8 mouse cellular contexts compared by ENCODE assay signal in genomic region chr6:48840973-48841625, GRCm38 (mm10). TPM values are rescaled to one million over a fixed set of nuclear protein-coding genes. Genes with fewer than 3 reads are reported as not detected.
DNase-seq lines count a peak whose midpoint lies in the region; ATAC-seq and TF ChIP-seq lines count a peak whose summit lies in the region.

Gene Tmem176b, minus strand, starts transcription at chr6:48841496.

- no peaks in the 10 kb centered on the region for H3K9me3 ChIP-seq in forebrain, embryonic 12.5 days
- H3K9me3 ChIP-seq in heart, embryonic 15.5 days (replicated peaks), result no peaks in the 10 kb centered on the region
- no peaks in the 10 kb centered on the region for H3K9me3 ChIP-seq in liver, embryonic 11.5 days (ENCODE audit: control insufficient read depth, low read length)
- no peaks in the 10 kb centered on the region for H3K9me3 ChIP-seq in stomach, postnatal 0 days (ENCODE audit: control insufficient read depth, low read length)

- H3K4me3 ChIP-seq in forebrain, embryonic 12.5 days (replicated peaks), result peak within 1 kb of the TSS; percentile 38
- peak within 1 kb of the TSS; percentile 61 for H3K4me3 ChIP-seq in heart, embryonic 15.5 days
- H3K4me3 ChIP-seq in liver, embryonic 11.5 days (ENCODE audit: low read depth, low read length), result peak within 1 kb of the TSS; percentile 51
- H3K4me3 ChIP-seq in stomach, postnatal 0 days (ENCODE audit: low read depth, low read length), result peak within 1 kb of the TSS; percentile 54

- ATAC-seq in forebrain, embryonic 12.5 days (ENCODE audit: low FRiP score), result peak; percentile 92
- ATAC-seq in heart, embryonic 15.5 days (replicated peaks; ENCODE audit: insufficient number of reproducible peaks, insufficient read depth, low FRiP score, low read depth), result peak; percentile 93
- peak; percentile 74 for ATAC-seq in liver, embryonic 11.5 days (replicated peaks; ENCODE audit: low FRiP score)
- ATAC-seq in stomach, postnatal 0 days (ENCODE audit: low FRiP score, low TSS enrichment), result peak; percentile 93

- 17% methylated on average over 6 of the region's 6 CpGs for WGBS in forebrain, embryonic 12.5 days
- WGBS in heart, embryonic 15.5 days, result under 1% methylated on average over 6 of the region's 6 CpGs
- WGBS in liver, embryonic 11.5 days, result 20% methylated on average over 6 of the region's 6 CpGs
- 2% methylated on average over 5 of the region's 6 CpGs for WGBS in stomach, postnatal 0 days

- TF ChIP-seq EP300 in stomach, postnatal 0 days (optimal IDR thresholded peaks at IDR 0.05), result no peak

- H3K4me2 ChIP-seq in forebrain, embryonic 12.5 days, result peak within 1 kb of the TSS; percentile 58
- H3K4me2 ChIP-seq in heart, embryonic 15.5 days, result peak within 1 kb of the TSS; percentile 78
- H3K4me2 ChIP-seq in liver, embryonic 11.5 days, result peak within 1 kb of the TSS; percentile 66
- peak within 1 kb of the TSS; percentile 89 for H3K4me2 ChIP-seq in stomach, postnatal 0 days (replicated peaks; ENCODE audit: low read depth)

- H3K27ac ChIP-seq in forebrain, embryonic 12.5 days, result peak within 1 kb of the TSS; percentile 88
- H3K27ac ChIP-seq in heart, embryonic 15.5 days, result peak within 1 kb of the TSS; percentile 94
- peak within 1 kb of the TSS; percentile 60 for H3K27ac ChIP-seq in liver, embryonic 11.5 days (ENCODE audit: low read depth, low read length)
- H3K27ac ChIP-seq in stomach, postnatal 0 days (replicated peaks), result peak within 1 kb of the TSS; percentile 95

- no peak for TF ChIP-seq CTCF in brain, embryonic 14.5 days (IDR thresholded peaks at IDR 0.05; ENCODE audit: borderline replicate concordance, extremely low read depth, insufficient read depth, insufficient read length)
- peak; percentile 24; the same call in 1 of the 2 replicates for TF ChIP-seq CTCF in stomach, postnatal 0 days (IDR thresholded peaks at IDR 0.05; ENCODE audit: low read depth)

- H3K27me3 ChIP-seq in forebrain, embryonic 12.5 days, result no peaks in the 10 kb centered on the region
- H3K27me3 ChIP-seq in heart, embryonic 15.5 days, result no peaks in the 10 kb centered on the region
- H3K27me3 ChIP-seq in liver, embryonic 11.5 days (replicated peaks; ENCODE audit: control insufficient read depth, insufficient read depth, low read length), result no peaks in the 10 kb centered on the region
- H3K27me3 ChIP-seq in stomach, postnatal 0 days (ENCODE audit: control insufficient read depth, insufficient read depth, low read length), result no peaks in the 10 kb centered on the region

- H3K36me3 ChIP-seq in forebrain, embryonic 12.5 days (replicated peaks), result no peaks in the 10 kb centered on the region; the same call in 1 of the 2 replicates
- peaks cover 19% of the 10 kb centered on the region; the same call in 1 of the 2 replicates for H3K36me3 ChIP-seq in heart, embryonic 15.5 days
- peaks cover 5% of the 10 kb centered on the region for H3K36me3 ChIP-seq in liver, embryonic 11.5 days (ENCODE audit: control insufficient read depth, insufficient read depth, low read length)
- H3K36me3 ChIP-seq in stomach, postnatal 0 days (ENCODE audit: control insufficient read depth, insufficient read depth, low read length), result peaks cover 17% of the 10 kb centered on the region

- H3K4me1 ChIP-seq in forebrain, embryonic 12.5 days, result peaks cover 28% of the 10 kb centered on the region
- peaks cover 40% of the 10 kb centered on the region for H3K4me1 ChIP-seq in heart, embryonic 15.5 days (replicated peaks)
- peaks cover 3% of the 10 kb centered on the region; the same call in 1 of the 2 replicates for H3K4me1 ChIP-seq in liver, embryonic 11.5 days (replicated peaks; ENCODE audit: control insufficient read depth, insufficient read depth, low read length)
- peaks cover 5% of the 10 kb centered on the region for H3K4me1 ChIP-seq in stomach, postnatal 0 days (replicated peaks; ENCODE audit: control insufficient read depth, insufficient read depth)

- TF ChIP-seq POLR2A in brain, embryonic 14.5 days (IDR thresholded peaks at IDR 0.05; ENCODE audit: borderline replicate concordance, extremely low read depth, insufficient read depth, insufficient read length, poor library complexity, severe bottlenecking), result no peak

- H3K9ac ChIP-seq in forebrain, embryonic 12.5 days, result peak within 1 kb of the TSS; percentile 51
- peak within 1 kb of the TSS; percentile 66 for H3K9ac ChIP-seq in heart, embryonic 15.5 days
- peak within 1 kb of the TSS; percentile 55 for H3K9ac ChIP-seq in liver, embryonic 11.5 days (ENCODE audit: low read depth, low read length)
- H3K9ac ChIP-seq in stomach, postnatal 0 days (ENCODE audit: low read length), result peak within 1 kb of the TSS; percentile 75

- DNase-seq in 3134 (ENCODE audit: extremely low read depth, insufficient read length, low spot score), result peak; percentile 87
- DNase-seq in brain, embryonic 14.5 days (ENCODE audit: low read depth), result peak; percentile 98
- peak; percentile 99 for DNase-seq in kidney, postnatal 14 days
- DNase-seq in liver, embryonic 11.5 days (ENCODE audit: low spot score), result peak; percentile 84
- DNase-seq in naive thymus-derived CD4-positive, alpha-beta T cell, adult 2 months (ENCODE audit: low read depth), result peak; percentile 28
- DNase-seq in stomach, postnatal 0 days (ENCODE audit: low spot score), result peak; percentile 97

RNA-seq across cellular contexts. Expression of gene Tmem176b, which starts in this region (rescaled TPM):
- polyA plus RNA-seq in brain, embryonic 14.5 days (2012; rRNA removed), result 92.9 and 101 TPM in 2 replicates
- 67.1 and 77.8 TPM in 2 replicates for polyA plus RNA-seq in forebrain, embryonic 12.5 days (2016; fragmentation: Nextera tagmentation; extraction: Ambion mirVana)
- 191 and 255 TPM in 2 replicates for polyA plus RNA-seq in heart, embryonic 15.5 days (2015; fragmentation: Nextera tagmentation; extraction: Ambion mirVana)
- 105 and 118 TPM in 2 replicates for polyA plus RNA-seq in liver, embryonic 11.5 days (2014; fragmentation: Nextera tagmentation; extraction: Ambion mirVana)
- polyA plus RNA-seq in stomach, postnatal 0 days (2015; fragmentation: Nextera tagmentation; extraction: Ambion mirVana), result 245 and 254 TPM in 2 replicates

Comparison
In these comparisons a context has a peak if more than half of its experiments do, and no peak if none do; other contexts are left out.
1. Peak in every context shown above with its lines: DNase-seq, ATAC-seq, H3K4me3 ChIP-seq and H3K27ac ChIP-seq.
2. DNase-seq: peak in every context shown above with its lines; median percentile 99 in kidney, postnatal 14 days; 98 in brain, embryonic 14.5 days; 97 in stomach, postnatal 0 days; 87 in 3134; 84 in liver, embryonic 11.5 days; 28 in naive thymus-derived CD4-positive, alpha-beta T cell, adult 2 months.